Mouse (Mus musculus): ENCODE data around the gene Bmp6.

The Bmp6 gene

DNA sequence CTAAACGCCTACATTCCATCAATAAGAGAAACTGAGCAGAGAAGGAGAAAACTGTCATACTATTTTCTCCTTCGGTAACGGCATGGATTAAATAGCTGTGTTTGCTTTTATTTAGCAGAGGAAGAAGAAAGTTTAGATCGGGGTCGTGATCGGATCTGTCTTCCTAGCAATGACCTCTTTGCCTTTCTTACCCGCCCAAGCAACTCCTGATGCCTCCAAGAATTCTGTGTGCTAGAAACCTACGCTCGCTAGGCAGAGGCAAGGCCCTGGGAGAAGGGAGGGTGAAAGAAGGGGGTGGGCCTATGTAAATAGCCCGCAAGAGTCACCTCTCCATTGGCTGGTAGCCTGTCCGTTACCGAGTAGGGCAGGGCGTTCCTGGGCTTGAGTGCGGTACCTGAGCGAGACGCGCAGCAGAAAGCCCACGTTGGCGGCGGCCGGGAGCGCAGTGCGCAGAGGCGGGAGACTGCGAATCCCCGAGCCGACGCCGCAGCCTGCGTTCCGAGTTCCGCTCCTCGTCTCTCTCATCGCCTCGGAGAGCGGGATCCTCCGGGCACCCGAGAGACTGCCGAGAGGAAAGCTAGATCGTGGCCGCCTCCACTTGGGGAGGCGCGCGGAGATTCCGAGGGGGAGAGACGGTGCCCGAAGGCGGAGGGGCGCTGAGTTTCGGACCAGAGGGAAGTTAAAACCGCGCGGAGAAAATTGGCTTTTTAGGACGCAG is at the start of gene Bmp6:
Bmp6 (plus strand) TSS at position 395 of the 718 bp plus-strand sequence.
- DNase-seq, result peak; percentile 91

DNA sequence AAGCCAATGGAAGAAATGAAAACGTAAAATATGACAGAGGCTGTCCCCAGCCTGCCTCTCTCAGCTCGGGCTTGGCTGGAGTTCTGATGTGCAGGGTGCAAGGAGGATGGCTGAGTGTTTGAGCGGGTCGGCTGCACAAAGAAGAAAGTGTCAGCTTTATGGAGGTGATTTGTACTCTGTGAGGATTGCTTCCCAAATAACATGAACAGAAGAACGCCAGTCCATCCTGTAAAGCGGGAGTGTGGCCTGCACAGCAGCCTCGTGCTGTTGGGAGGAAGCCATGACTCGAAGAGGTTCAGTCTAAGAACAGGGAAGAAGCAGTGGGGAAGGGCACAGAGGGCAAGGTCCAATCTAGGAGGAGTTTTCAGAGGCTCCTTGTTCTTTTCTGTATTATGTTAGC is 48.7 kb upstream of the Bmp6 start:
- DNase-seq, result peak; percentile 17 to 35

DNA sequence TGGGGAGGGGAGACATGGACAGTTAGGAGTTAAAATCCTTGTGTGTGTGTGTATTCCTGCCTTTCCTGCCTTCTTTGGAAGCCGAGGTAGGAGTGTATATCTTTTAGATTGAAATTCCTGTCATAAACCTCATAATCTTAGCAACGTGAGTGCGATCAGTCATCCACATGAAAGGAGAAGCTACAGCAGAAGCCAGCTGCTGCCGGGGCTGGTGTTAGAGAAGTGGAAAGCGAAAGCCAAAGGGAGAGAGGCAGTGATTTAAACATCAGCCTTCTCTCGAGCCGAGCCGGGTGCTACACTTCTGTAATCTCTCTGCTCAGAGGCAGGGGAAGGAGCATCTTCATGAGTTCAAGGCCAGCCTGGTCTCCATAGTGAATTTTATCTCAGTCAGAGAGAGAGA is 48.3 kb upstream of the Bmp6 start:
- no peak for DNase-seq

- DNase-seq, result no peak
Observed at GRCm38 (mm10) chr13:38311125-38311524, 33.8 kb upstream of the Bmp6 start.

DNA sequence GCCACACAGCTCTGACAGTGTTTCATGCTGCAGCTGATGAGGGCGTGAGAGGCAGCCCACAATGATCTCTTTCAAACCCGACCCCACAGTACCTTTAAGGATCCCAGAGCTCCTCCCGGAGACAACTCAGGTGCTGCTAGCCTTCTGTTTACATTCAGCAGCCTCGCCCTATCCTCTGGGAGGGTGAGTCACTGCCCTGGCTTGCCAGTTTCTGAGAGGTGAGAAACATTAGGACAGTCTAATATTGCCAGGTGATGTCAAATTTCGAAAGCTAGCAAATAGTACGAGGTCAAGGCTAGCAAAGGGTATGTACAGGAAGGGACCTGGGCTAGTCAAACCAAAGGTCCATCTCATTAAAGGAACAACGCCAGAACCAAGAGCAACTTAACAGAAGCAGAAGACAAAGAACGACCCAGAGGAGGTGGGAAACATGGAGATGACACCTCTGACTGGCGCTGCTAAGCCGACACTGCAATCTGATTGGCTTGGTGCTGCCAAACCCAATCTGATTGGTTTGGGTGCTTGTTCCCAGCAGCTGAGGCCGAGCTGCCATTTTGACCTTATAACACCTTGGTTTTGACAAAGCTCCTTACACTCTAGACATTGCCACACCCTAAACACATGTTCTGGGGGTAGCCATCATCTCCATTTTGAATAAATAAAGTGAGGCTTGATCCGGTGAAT is 32.4 kb upstream of the Bmp6 start:
- no peak for DNase-seq

DNA sequence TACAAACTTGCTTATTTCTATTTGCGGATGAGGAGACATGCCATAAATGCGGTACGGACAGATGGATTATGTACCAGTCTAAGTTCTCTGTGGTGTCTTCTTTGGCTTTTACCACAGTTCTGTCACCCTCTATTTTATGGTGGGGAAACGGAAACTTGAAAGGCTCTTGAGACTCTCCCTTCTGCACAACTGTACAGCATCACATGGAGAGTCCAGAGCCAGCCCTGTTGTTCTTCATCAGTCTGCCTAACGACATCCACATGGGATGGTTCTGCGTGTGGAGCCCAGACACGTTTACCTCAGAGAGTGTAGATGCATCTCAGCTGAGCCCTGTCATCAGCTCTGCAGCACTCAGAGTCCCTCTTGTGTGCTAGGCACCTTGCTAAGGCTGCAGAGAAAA is 30.3 kb upstream of the Bmp6 start:
- no peak for DNase-seq

GRCm38 (mm10) chr13:38318418-38318817 is 26.5 kb upstream of the Bmp6 start:
- DNase-seq, result no peak

DNA sequence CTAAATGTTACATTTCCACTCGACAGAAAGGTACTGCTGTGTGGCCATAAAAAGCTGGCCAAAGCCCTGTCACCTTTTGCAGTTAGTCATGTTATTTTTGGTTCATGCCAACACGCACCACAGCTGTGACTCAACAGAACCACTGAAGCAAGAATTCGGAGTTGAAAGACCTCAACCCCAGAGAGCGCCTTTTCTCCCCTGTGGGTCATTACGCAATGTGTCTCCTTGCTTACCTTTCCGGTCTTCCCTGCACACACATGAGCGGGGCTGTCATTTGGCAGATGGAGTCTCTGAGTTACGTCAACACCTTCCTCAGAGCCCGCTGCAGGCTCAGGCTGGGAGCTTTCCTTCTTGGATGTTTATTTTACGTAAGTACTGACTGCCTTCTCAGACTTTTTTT is 24.6 kb upstream of the Bmp6 start:
- no peak for DNase-seq

- no peak for DNase-seq
Observed at GRCm38 (mm10) chr13:38324452-38324851, 20.5 kb upstream of the Bmp6 start.

DNA sequence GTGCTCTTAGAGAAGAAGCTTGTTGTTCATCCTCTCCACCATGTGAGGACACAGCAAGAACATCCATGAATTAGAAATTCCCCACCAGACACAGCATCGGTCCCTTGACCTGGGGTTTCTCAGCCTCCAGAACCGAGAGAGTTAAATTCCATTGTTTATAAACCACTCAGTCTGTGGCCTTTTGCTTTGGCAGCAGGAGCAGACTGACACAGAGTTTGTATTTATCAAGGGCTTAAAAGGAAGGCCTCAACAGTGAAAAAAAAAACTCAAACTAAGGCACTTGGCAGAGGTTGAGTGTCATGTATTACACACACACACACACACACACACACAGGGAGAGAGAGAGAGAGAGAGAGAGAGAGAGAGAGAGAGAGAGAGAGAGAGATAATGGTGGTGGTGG is 17.5 kb upstream of the Bmp6 start:
- DNase-seq, result no peak

- DNase-seq, result no peak
Observed at GRCm38 (mm10) chr13:38333496-38333895, 11.4 kb upstream of the Bmp6 start.

GRCm38 (mm10) chr13:38342598-38342997 is 2.3 kb upstream of the Bmp6 start:
- peak; percentile 65 to 83 for DNase-seq

- DNase-seq, result no peak
Observed at GRCm38 (mm10) chr13:38343202-38343601, 1.7 kb upstream of the Bmp6 start.

GRCm38 (mm10) chr13:38345431-38345820 is 519 bp downstream of the Bmp6 start:
- peak in 1 of 2 experiments; percentile 35 for DNase-seq

DNA sequence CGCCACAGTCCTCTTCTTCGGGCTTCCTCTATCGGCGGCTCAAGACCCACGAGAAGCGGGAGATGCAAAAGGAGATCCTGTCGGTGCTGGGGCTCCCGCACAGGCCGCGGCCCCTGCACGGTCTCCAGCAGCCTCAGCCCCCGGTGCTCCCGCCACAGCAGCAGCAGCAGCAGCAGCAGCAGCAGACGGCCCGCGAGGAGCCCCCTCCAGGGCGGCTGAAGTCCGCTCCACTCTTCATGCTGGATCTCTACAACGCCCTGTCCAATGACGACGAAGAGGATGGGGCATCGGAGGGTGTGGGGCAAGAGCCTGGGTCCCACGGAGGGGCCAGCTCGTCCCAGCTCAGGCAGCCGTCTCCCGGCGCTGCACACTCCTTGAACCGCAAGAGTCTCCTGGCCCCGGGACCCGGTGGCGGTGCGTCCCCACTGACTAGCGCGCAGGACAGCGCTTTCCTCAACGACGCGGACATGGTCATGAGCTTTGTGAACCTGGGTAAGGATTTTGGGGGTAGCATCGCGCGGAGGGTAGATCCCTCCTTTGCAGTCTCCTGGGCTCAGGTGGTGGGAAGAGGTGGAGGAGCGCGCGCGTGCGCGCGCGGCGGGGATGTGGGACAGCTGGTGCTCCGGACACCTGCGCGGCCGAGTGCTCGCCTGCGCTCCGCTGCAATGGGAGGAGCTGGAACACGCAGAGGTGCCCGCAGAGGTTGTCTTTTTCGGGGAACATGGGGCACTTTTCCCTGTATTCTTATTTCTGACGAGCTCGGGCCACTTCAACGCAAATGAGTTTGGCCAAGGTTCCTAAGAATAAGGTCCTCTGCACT is 1.4 kb downstream of the Bmp6 start:
- peak in 1 of 2 experiments; percentile 22 for DNase-seq

- DNase-seq, result peak; percentile 77 to 83
Observed at GRCm38 (mm10) chr13:38347021-38347774, 2.3 kb downstream of the Bmp6 start.

DNA sequence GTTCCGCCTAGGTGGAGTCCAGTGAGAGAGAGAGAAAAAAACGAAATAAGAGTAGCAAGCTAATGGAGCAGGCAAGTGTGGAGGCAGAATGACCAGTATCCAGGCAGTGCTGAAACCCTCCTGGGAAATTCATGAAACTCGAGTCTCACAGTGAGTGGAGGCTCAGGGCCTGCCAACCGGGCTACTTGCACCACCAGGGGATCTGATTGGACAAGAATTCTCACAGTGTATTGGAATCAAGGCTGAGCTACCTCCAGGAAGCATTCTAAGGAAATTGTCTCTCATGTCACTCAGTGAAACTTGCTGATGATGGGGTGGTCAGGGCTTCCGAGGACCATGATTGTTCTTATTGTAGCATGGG is 2.8 kb downstream of the Bmp6 start:
- DNase-seq, result no peak

DNA sequence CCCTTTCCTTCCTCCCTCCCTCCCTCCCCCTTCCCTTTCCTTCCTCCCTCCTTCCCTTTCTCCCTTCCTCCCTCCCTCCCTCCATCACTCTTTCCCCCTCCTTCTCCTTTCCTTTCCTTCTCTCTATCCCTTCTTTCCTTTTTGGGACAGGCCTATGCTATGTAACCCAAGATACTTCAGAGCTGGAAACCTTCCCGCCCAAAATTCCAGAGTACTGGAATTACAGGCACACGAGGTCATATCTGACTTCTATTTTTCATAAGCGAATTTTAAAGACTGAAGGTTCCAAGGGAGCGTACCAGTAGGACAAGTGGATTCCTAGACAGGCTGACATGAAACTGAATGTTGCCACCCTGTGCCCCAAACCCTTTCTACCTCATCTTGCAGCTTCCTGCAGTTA is 4.1 kb downstream of the Bmp6 start:
- DNase-seq, result no peak

GRCm38 (mm10) chr13:38349818-38350217 is 4.9 kb downstream of the Bmp6 start:
- DNase-seq, result no peak

GRCm38 (mm10) chr13:38351996-38352395 is 7.1 kb downstream of the Bmp6 start:
- peak; percentile 69 to 79 for DNase-seq

- DNase-seq, result peak; percentile 83 to 84
Observed at GRCm38 (mm10) chr13:38352986-38353385, 8.1 kb downstream of the Bmp6 start.

GRCm38 (mm10) chr13:38353420-38354255 is 8.7 kb downstream of the Bmp6 start:
- peak in 1 of 2 experiments; percentile 21 for DNase-seq

All from kidney, adult 8-10 months (tissue).